Mouse (Mus musculus) bone marrow macrophage, adult 2 months (primary cell): ENCODE measurements around the gene Mdfi.

ENCODE experiments used
- CTCF ChIP-seq: IDR thresholded peaks from 2 replicates; pipeline ENCODE4 v1.5.1; 2012; ENCODE audit warnings: low read depth, mild to moderate bottlenecking, low read length, moderate library complexity
- POLR2A ChIP-seq: IDR thresholded peaks from 2 replicates; pipeline ENCODE4 v1.6.1; 2012; ENCODE audit warnings: mild to moderate bottlenecking, low read depth, low read length, borderline replicate concordance

DNA sequence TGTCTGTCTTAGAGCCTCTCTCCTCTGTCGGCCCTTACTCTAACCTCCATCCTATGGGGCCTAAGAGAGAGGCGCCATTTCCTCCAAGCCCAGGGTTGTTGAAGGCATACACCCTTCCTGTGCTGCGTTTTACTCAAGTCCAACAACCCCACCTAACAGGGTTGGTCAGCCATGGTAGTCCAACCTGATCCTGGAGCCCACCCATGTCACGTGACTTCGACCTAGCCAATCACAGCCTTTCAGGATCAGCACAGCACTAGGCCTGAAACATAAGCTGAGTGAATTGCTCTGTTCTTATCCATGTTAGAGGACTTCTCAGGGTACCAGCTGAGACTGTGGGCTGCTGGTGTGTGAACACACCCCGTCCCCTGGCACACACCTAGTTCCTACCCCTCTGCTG is 22.3 kb downstream of the Mdfi start:
- TF ChIP-seq CTCF (no peak), POLR2A (no peak)
